Mouse (Mus musculus) right cerebral cortex, postnatal 25 days (tissue): ENCODE measurements around the gene Cfdp1.
A peak's percentile ranks its signal among the peaks of the same experiment; 100 is the strongest.

Experiments used
- DNase-seq: peaks from one replicate; pipeline ENCODE4 v3.0.0; 2022

Cfdp1 gene

GRCm38 (mm10) chr8:111760708-111761107 is 93.4 kb downstream of the Cfdp1 start:
- DNase-seq, result no peak

GRCm38 (mm10) chr8:111758817-111759216 is 95.3 kb downstream of the Cfdp1 start:
- DNase-seq, result no peak

- DNase-seq, result no peak
Measured at GRCm38 (mm10) chr8:111757599-111757998, 96.5 kb downstream of the Cfdp1 start.

DNA sequence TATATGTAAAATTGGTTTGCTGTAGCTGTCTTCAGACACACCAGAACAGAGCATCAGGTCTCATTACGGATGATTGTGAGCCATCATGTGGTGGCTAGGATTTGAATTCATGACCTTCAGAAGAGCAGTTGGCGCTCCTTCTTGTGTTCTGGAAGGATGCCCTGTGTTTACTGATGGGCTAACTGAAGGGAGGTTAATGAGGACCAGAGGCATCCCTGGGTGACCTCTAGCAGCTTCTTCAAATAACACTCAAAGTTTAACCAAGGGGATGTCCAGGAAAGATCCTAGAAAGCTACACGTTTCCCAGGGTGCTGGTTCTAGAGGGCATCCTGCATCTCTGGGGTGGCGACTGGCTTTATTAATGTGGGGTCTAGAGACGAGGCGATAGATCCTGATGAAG is 99.4 kb downstream of the Cfdp1 start:
- no peak for DNase-seq

DNA sequence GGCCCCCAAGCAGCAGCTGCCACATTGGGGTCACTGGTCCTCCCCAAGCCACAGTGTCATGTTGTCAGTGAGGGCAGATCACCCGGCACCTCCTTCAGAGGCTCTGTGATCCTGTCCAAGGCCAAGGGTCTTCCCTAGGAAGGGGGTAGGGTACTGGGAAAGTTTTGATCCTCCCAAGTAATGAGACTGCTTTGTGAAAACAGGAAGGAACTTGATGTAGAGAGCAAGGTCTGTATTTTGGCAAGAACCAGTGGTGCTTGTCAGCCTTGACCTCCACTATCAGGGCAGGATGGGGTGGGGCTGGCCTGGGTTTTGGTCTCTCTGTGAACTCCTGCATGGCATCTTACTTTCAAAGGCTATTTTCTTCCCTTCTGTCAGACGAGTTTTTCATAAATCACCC is 100.0 kb downstream of the Cfdp1 start:
- no peak for DNase-seq

DNA sequence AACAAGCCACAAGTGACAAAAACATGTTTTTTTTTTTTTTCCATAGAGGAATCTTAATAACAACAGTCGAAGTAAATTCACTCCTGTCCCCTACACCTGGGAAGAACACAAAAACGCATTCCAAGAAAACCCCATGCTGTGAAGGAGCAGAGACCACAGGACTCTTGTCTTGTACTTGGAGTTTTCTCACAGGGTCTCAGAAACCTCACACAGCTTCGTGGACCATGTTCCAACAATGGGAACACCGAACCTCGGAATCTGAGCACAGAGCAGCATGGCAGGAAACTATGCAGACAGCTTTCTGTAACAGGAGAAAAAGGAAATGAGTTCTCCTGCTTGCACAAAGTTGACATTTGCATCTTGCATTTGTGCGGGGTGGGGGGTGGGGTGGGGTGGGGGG is 105.3 kb downstream of the Cfdp1 start:
- no peak for DNase-seq

DNA sequence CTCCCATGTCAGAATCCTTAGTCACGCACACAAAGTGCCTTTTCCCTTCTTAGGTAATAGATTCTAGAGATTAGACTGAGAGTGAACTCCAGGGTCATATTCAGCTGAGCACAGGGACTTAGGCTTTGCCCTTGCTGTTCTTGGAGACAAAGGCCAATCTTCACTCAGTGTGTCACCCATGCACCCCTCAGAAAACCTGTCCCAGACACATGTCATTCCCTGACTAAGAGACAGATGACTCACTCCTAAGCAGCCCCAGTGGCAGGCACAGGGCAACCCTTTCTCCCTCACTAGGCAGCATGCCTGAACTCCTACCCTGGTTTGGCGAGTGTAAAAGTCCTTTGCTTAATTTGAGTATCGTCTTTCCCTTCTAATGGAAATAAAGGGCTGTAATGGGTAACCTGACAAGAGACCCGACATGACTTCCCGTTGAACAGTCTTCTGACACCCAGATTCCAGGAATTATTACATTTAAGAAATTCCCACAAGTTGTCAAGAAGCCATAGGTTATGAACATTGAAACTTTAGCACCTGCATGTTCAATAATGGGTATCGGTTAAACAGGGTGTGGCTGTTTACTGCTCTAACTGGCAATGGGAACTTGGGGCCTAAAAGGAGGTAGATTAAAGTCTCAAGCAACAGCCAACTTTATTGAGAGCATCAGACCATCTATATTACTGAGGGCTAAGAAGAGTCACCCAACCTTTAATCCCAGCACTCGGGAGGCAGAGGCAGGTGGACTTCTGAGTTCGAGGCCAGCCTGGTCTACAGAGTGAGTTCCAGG is 106.0 kb downstream of the Cfdp1 start:
- no peak for DNase-seq

DNA sequence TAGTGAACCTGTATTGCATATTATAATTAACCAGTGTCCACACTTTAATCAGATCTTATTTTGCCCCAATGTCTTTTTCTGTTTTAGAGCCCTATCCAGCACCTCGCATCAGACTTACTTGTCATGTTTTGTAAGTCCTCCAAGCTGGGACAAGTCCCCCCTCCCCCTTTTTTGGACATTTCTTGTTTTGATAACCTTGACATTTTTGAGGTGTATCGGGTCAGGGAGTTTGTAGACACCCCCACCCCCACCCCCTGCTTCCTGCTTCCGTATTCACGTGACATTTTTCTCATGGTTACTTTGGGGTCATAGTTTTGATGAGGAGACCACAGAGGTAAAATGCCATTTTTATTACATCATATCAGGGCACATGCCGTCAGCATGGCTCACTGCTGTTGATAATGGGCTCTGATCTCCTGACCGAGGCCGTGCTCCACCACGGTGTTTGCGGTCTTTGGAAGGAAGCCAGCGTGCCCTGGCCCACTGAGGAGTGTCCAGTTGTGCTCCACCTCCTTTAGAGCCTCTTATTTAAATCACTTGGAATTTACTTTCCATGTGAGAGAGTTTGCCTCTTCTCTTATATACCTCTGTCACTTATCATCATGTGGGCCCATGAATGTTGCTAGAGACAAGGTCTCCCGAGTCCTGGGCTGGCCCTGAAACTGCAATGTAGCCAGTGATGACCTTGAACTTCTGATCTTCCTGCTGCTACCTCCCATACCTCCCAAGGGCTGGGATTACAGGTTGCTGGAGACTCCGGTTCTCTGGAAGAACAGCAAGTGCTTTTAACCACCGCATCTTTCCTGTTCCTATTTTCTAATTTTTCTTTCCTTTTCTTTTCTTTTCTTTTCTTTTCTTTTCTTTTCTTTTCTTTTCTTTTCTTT is 107.3 kb downstream of the Cfdp1 start:
- DNase-seq, result no peak

DNA sequence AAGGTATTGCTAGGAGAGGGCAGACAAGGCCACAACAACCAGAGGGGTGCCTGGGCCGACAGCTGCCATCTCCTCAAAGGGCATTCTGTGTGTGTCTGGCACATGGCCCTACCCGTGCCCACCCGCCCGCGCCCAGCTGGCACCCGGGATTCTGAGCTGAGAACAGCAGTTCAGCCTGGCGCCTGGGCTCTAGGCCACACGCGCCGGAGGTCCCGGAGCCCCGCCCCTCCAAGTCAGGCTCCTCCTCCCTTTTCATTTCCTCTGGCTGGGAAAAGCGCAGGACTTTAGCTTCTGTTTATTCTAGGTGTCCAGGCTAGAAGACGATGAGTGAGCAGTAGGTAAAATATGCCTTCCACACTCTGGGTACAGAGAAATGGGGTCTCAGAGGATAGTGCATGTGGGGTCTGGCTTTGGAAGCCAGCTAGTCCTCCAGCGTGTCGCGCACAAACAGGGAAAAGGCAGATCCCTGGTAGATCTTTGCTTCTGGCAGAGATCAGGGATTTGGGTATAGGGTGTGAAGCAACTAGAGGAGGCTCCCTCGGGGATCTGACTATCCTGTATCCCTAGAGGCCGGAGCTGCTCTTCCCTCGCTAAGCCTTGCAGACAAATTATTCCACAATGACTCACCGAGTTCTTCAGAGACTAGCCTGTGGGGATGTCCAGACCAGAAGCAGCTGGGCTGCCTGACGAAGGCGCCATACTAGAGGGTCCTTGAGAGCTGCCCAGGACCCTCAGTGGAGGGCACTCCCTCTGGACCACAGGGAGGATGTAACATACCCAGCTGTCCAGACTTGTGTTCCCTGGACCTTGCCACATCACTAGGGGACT is 108.3 kb downstream of the Cfdp1 start:
- no peak for DNase-seq

- DNase-seq, result no peak
Measured at GRCm38 (mm10) chr8:111745086-111745485, 109.0 kb downstream of the Cfdp1 start.

DNA sequence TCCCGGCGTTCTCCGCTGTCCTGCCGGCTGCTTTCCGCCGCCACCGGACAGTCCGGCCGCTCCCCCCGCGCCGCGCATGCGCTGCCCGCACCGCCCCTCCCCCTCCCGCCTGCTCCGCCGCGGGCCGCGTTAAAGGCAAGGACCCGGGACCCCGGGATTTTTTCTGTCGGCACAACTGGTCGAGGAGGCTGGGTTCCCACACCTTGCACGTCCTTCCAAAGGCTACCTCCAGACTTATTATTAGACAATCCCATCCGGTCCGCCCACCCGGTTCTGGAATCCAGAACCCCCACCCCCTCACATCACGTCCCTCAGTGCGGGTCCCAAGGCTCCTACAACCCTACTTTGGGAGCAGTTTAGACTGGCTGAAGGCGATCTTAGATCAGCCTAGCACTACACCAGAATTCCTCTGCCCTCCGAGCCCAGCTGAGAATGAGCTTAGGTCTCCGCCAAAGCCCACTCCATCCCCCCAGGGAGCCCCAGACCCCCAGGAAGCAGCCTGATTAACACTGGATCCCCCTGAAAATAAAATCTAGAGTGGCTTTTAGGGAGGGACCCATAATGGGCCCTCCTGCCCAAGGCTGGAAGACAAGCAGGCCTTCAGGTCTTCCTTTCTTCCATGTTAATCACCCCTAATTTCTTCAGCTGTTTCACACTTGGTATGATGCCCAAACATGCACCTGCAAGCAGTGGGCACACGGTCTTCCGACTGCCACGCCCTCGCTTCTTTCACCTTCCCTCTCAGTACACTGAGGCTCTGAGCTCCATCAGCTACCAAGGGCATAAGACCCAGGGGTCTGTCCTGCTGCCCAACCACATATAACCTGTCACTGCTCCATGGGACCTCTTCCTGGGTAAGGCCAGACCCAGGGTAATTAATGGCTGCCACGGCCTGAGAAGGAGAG is 110.0 kb downstream of the Cfdp1 start, which contains the start of gene Bcar1:
Bcar1 (minus strand) TSS at position 18 of the 905 bp plus-strand sequence.
- peak; percentile 73 for DNase-seq

DNA sequence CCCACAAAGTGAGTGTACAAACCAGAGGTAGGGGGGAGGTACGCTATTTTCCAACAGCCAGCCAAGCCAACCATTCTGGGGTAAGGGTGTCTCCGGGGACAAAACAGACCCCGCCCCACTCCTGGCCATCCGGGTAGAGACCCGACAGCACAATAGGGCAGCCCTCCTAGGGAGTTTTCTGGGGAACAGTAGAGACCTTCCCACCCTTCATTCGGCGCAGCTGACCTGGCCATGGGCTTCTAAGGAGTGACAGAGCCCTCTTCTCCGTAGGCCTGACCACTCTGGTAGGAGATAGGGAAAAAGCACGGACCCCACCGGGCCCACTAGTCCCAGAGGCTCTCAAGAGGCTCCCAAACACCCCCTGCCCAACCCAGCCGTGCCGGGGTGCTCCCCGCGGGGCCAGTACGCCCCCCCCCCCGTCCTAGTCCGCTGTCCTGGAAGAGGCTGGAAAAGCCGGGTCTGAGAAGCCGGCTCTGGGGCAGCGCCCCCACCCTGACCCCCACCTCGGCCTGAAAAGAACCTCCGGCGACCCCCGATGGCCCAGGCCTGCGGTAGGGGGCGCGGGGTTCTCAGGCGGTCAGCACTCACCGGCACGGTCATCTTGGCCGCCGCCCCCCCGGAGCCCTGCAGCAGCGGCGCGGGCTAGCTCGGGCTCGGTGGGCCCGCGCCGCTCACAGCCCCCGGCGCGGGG is 110.8 kb downstream of the Cfdp1 start:
- DNase-seq, result no peak

DNA sequence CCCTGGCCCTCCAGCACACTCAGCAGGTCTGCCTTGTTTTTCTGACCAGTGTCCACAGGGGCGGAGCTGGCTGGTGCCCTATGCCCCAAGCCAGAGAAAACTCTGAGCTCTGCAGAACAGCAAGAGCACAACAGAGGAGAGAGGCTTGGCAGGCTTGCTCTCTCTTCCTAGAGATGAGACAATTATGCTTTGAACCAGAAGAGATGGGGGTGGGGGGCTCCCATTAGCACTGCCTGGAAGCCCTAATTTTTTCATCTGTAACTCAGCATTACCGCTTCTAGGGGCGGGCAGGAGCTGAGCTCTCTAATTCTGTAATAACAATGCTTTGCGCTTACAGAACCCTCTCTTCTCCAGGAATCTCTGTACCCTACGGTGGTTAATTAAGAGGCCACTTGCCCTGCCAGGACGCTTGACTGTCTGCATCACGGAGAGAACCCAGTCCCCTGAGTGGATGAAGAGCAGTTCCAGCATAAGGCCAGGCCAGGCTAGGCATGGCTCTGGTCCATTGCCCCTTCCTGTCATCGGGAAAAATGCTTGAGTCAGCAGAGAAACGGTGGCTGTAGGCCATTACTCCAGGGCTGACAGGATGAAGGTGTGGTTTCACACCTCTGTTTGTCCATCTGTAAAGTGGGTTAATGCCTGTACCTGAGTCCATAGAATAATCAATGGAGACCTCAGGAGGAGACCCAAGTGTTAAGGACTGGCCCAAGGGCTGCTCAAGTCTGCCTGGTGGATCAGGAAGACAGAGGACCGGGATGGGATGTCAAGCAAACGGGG is 111.6 kb downstream of the Cfdp1 start:
- no peak for DNase-seq

- DNase-seq, result no peak
Measured at GRCm38 (mm10) chr8:111741556-111741955, 112.5 kb downstream of the Cfdp1 start.

DNA sequence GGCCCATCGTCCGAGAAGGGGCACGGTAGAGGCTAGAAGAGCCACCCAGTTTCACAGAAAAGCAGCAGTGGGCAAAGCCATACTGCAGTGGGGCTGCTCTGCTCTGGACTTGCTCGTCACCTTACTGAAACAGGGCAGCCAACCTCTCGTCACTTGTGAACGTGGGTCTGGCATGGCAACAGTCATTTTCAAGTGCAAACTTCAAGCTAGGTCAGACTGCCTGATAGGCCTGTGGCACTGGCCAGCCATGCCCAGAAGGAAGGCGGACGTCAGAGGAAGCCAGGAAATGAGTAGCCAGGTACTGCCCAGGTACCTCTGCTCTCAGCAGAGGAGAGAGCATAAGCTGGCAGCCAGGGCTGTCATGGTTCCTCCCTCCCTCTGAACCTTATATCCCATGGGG is 113.1 kb downstream of the Cfdp1 start:
- DNase-seq, result no peak

DNA sequence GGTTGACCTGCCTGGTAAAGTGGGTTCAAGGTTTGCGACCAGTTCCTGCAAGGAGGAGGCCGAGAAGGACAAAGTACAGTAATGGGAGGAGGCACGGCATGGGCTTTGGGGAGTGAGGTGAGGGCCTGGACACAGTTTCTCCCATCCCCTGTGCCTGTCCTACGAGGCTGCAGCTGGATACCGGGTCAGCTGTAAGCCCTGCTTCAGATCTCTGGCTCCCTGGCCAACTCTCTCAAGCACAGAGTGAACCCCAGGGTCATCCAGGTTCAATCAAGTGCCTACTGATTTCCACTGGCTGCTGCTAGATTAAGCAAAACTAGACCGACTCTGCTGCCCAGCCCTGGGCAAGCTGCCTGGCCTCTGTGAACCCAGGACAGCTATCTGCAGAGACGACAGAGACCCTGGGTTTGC is 113.8 kb downstream of the Cfdp1 start:
- no peak for DNase-seq

DNA sequence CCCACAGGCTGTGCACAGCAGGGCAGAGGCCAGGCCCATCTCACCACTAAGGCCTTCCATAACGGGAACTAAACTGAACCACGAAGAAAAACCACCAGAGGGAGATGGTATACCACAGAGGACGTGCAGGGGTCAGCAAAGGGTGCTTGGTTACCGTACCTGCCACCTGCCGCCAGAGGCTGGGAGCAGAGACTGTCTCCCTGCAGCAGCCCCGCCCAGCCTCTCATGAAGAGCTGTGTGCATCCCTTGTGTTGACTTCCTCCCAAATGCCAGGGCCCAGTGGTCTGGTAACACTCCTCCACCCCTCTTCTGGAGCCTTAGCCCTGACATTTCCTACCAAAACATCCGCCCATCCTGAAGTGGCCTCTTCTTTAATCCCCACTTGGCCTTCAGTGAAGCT is 114.5 kb downstream of the Cfdp1 start:
- DNase-seq, result no peak

GRCm38 (mm10) chr8:111738867-111739266 is 115.2 kb downstream of the Cfdp1 start:
- DNase-seq, result no peak

DNA sequence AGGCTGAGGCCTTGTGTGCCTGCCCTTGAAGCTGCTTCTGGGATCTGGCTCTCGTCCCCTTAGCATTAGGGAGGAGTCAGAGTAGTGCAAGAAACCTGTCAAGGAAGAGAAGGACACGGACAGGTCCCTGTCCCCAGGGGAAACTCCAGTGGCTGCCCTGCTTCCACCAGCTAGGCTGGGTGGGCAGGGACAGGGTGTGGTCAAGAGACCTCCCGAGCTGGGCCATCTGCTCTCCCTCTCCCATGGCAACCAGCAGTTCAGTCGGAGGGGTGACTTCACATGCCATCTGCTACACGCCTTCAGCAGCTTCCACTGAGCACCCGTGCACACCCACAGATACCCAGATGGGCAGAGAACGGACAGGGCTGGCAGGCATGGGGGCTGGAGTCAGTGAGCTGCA is 117.8 kb downstream of the Cfdp1 start:
- peak; percentile 70 for DNase-seq

- DNase-seq, result peak; percentile 6
Measured at GRCm38 (mm10) chr8:111735791-111736190, 118.3 kb downstream of the Cfdp1 start.

- peak; percentile 3 for DNase-seq
Measured at GRCm38 (mm10) chr8:111735335-111735761, 118.7 kb downstream of the Cfdp1 start.
